Mouse (Mus musculus): ENCODE data around the gene Vrk1. TPM values are rescaled to one million over a fixed set of nuclear protein-coding genes. Genes with fewer than 3 reads are reported as not detected.
A peak's percentile ranks its signal among the peaks of the same experiment; 100 is the strongest.

Vrk1 gene
- polyA plus RNA-seq, 1 experiment from 2014 or later: 110 TPM

GRCm38 (mm10) chr12:106008348-106009050, 1.5 kb upstream of the Vrk1 start:
- Histone ChIP-seq H3K36me3 (peaks cover under 1% of the 10 kb centered on the region; the same call in 1 of the 2 replicates), H3K9me3 (replicated peaks) (no peaks in the 10 kb centered on the region), H3K4me1 (peaks cover 22% of the 10 kb centered on the region), H3K27me3 (ENCODE audit: low read depth, poor library complexity, severe bottlenecking) (no peaks in the 10 kb centered on the region), H3K27ac (replicated peaks) (no peak overlapping the region), H3K4me3 (no peak overlapping the region)
- no peak for DNase-seq (ENCODE audit: low spot score)
- WGBS: 94% methylated on average over 22 of the region's 22 CpGs

GRCm38 (mm10) chr12:106009122-106009870, 732 bp upstream of the Vrk1 start:
- H3K27ac ChIP-seq (replicated peaks): peak overlapping the region; percentile 91

DNA sequence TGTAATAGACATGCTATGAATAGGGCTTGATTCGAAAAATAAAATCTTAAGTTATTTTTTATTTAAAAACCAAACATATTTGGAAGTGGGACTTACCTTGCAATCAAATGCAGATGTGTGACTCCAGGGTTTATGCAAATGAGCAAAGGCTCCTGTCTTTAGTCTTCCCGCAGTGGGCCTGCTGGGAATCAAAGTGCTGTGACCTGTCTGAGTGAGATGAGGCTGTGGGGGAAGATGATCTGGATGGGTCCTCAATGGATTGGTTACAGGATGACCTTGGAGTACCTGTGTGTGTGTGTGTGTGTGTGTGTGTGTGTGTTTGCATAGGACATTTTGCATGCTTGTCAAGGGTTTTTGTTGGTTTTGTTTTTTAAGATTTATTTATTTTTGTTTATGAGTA, 2.1 kb downstream of the Vrk1 start:
- no peak overlapping the region for H3K27ac ChIP-seq (replicated peaks)
- no peaks in the 10 kb centered on the region for H3K9me3 ChIP-seq (replicated peaks)
- 74% methylated on average over 2 of the region's 2 CpGs for WGBS
- H3K36me3 ChIP-seq: peaks cover 9% of the 10 kb centered on the region; the same call in 1 of the 2 replicates
- H3K4me3 ChIP-seq: no peak overlapping the region
- no peaks in the 10 kb centered on the region for H3K27me3 ChIP-seq (ENCODE audit: low read depth, poor library complexity, severe bottlenecking)
- peaks cover 22% of the 10 kb centered on the region for H3K4me1 ChIP-seq
- no peak for DNase-seq (ENCODE audit: low spot score)

More at GRCm38 (mm10) chr12:106009122-106009870, 732 bp upstream of the Vrk1 start:
- Histone ChIP-seq H3K36me3 (peaks cover 9% of the 10 kb centered on the region; the same call in 1 of the 2 replicates), H3K4me1 (peaks cover 22% of the 10 kb centered on the region), H3K4me3 (peak overlapping the region; percentile 83), H3K27me3 (ENCODE audit: low read depth, poor library complexity, severe bottlenecking) (no peaks in the 10 kb centered on the region), H3K9me3 (replicated peaks) (no peaks in the 10 kb centered on the region)
- 85% methylated on average over 12 of the region's 12 CpGs for WGBS
- no peak for DNase-seq (ENCODE audit: low spot score)

DNA sequence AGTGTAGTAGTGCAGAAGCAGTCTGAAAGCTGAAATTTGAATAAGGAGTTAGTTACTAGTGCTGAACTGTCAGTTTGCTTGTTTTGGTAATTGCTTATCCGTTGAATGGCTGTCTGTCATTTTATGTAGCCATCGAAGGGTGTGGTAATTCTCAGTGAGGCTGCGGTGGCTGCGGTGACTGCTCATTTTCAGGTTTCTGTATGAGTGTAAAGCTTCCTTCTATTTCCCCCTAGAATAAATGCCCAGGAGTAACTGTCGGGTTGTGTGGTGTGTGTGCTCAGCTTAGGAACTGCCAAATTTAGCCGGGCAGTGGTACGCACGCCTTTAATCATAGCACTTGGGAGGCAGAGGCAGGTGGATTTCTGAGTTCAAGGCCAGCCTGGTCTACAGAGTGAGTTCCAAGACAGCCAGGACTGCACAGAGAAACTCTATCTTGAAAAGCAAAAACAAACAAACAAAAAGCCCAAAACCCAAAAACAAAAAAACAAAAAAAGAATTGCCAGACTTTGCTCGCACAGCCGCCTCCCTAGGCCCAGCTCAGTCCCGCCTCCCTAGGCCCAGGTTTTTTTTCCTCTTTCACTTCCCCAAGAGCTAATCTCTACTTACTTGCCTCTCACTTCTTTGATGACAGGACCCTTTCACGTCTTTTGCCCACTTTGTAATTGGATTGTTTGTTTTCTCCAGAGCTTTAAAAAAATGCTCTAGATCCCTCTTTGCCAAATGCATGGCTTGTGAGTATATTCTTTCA, 6.4 kb downstream of the Vrk1 start:
- no peak overlapping the region for H3K27ac ChIP-seq (replicated peaks)
- H3K4me3 ChIP-seq: no peak overlapping the region
- peaks cover 9% of the 10 kb centered on the region; the same call in 1 of the 2 replicates for H3K36me3 ChIP-seq
- peaks cover 12% of the 10 kb centered on the region for H3K4me1 ChIP-seq
- DNase-seq (ENCODE audit: low spot score): no peak
- H3K9me3 ChIP-seq (replicated peaks): no peaks in the 10 kb centered on the region
- WGBS: 87% methylated on average over 12 of the region's 12 CpGs
- no peaks in the 10 kb centered on the region for H3K27me3 ChIP-seq (ENCODE audit: low read depth, poor library complexity, severe bottlenecking)

DNA sequence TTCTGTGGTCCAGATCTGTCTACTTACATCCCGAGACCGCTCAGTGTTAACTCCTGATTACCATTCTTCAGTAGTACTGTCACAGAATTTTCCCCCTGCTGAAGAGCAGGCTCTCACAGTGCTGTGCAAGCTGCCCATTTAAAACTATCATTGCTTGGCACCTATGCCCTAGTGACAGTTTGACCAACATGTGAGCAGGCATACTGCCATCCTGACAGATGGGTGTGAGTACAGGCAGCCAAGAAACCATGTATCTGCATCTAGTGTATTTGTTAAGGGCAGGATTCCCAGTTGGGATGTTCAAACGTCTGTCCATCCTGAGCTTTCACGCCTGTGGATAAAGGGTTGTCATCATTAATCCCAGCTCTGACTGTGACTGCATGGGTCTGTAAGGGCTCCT, 10.0 kb downstream of the Vrk1 start:
- Histone ChIP-seq H3K27me3 (ENCODE audit: low read depth, poor library complexity, severe bottlenecking) (no peaks in the 10 kb centered on the region), H3K4me3 (no peak overlapping the region), H3K27ac (replicated peaks) (no peak overlapping the region), H3K36me3 (peaks cover 10% of the 10 kb centered on the region), H3K4me1 (no peaks in the 10 kb centered on the region), H3K9me3 (replicated peaks) (no peaks in the 10 kb centered on the region)
- 88% methylated on average over 4 of the region's 4 CpGs for WGBS
- no peak for DNase-seq (ENCODE audit: low spot score)

DNA sequence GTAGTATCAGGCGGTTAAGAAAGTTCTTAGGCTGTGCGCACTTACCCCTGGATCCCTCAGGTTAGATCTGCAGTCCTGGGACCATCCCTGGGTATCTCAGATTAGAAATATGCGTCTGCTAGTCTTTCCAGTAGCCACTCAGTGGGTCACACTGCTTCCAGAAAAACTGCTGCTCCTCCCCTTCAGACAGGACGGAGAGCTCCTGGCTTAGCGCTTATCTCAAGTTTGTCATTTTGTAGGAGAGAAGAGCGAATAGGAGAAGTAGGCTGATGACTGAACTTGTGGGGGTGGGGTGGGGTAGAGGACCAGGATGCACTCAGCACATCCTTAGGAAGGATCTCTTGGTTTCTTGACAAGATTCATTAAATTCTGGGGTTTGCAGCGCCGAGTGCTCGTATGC, 13.6 kb downstream of the Vrk1 start:
- Histone ChIP-seq H3K9me3 (replicated peaks) (no peaks in the 10 kb centered on the region; the same call in 1 of the 2 replicates), H3K4me3 (no peak overlapping the region), H3K27me3 (ENCODE audit: low read depth, poor library complexity, severe bottlenecking) (no peaks in the 10 kb centered on the region), H3K36me3 (peaks cover 38% of the 10 kb centered on the region), H3K4me1 (no peaks in the 10 kb centered on the region), H3K27ac (replicated peaks) (no peak overlapping the region)
- 94% methylated on average over 9 of the region's 9 CpGs for WGBS
- no peak for DNase-seq (ENCODE audit: low spot score)

- no peaks in the 10 kb centered on the region for H3K4me1 ChIP-seq
- H3K4me3 ChIP-seq: no peak overlapping the region
- H3K27ac ChIP-seq (replicated peaks): no peak overlapping the region
- no peaks in the 10 kb centered on the region; the same call in 1 of the 2 replicates for H3K9me3 ChIP-seq (replicated peaks)
- no peak for DNase-seq (ENCODE audit: low spot score)
- 81% methylated on average over 6 of the region's 6 CpGs for WGBS
- peaks cover 45% of the 10 kb centered on the region for H3K36me3 ChIP-seq
- H3K27me3 ChIP-seq (ENCODE audit: low read depth, poor library complexity, severe bottlenecking): no peaks in the 10 kb centered on the region
Observed at GRCm38 (mm10) chr12:106025416-106025815, 15.4 kb downstream of the Vrk1 start.

DNA sequence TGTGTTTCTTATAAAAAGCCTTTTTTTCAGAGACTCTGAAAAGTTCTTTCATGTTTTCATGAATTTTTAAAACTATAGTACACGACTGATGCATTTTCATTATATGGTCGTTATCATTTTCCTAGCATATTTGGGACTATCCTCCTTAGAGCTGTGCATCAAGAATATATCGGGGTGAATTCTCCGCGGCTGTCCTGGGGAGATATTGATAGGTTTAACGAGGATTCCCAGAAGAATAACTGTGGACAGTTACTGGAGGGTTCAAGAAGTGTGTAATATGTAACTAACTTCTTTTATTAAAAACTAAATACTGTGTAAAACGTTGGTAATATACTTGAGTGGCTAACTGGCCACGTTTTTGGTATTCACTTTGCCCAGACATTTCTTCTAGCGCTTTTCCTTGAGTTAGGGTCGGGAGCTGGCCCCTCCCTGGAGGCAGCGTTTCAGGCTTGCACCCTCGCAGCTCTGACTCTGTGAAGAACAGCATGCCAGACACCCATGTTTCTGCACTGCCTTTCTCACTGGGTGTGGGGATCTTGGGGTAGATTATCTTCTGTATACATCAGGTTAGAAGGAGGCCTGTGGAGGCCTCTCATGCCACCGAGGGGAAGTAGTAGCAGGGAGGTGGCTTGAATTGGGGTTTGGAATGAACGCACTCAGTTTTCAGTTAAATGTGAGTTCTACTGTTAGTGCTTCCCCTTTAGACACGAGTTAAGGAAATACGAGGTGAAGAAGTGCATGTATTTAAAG, 16.5 kb downstream of the Vrk1 start:
- H3K36me3 ChIP-seq: peaks cover 45% of the 10 kb centered on the region
- H3K4me3 ChIP-seq: no peak overlapping the region
- H3K27ac ChIP-seq (replicated peaks): no peak overlapping the region
- H3K4me1 ChIP-seq: no peaks in the 10 kb centered on the region
- 91% methylated on average over 16 of the region's 16 CpGs for WGBS
- no peaks in the 10 kb centered on the region for H3K27me3 ChIP-seq (ENCODE audit: low read depth, poor library complexity, severe bottlenecking)
- H3K9me3 ChIP-seq (replicated peaks): no peaks in the 10 kb centered on the region; the same call in 1 of the 2 replicates
- DNase-seq (ENCODE audit: low spot score): no peak

GRCm38 (mm10) chr12:106027372-106027771, 17.3 kb downstream of the Vrk1 start:
- Histone ChIP-seq H3K4me3 (no peak overlapping the region), H3K27me3 (ENCODE audit: low read depth, poor library complexity, severe bottlenecking) (no peaks in the 10 kb centered on the region), H3K27ac (replicated peaks) (no peak overlapping the region), H3K36me3 (peaks cover 45% of the 10 kb centered on the region), H3K4me1 (no peaks in the 10 kb centered on the region), H3K9me3 (replicated peaks) (no peaks in the 10 kb centered on the region; the same call in 1 of the 2 replicates)
- WGBS: 92% methylated on average over 5 of the region's 5 CpGs
- DNase-seq (ENCODE audit: low spot score): no peak

DNA sequence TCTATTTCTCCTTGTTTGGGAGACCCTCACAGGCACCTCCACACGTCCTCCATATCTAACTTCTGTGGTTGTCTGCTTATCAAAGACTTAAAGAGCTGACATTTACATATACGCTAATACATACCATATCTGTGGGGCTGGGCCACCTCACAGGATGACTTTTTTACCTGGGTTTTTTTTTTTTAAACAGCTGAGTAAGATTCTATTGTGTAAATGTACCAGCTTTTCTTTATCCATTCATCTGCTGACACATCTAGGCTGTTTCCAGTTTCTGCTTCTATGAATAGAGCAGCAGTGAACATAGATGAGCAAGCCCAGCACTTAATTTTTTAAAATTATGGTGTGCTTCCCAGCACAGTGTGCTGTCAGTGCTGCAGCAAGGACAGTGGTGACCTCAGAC, 19.6 kb downstream of the Vrk1 start:
- Histone ChIP-seq H3K4me1 (no peaks in the 10 kb centered on the region), H3K27me3 (ENCODE audit: low read depth, poor library complexity, severe bottlenecking) (no peaks in the 10 kb centered on the region), H3K27ac (replicated peaks) (no peak overlapping the region), H3K9me3 (replicated peaks) (no peaks in the 10 kb centered on the region; the same call in 1 of the 2 replicates), H3K4me3 (no peak overlapping the region), H3K36me3 (peaks cover 39% of the 10 kb centered on the region)
- WGBS: 82% methylated on average over 2 of the region's 2 CpGs
- no peak for DNase-seq (ENCODE audit: low spot score)

DNA sequence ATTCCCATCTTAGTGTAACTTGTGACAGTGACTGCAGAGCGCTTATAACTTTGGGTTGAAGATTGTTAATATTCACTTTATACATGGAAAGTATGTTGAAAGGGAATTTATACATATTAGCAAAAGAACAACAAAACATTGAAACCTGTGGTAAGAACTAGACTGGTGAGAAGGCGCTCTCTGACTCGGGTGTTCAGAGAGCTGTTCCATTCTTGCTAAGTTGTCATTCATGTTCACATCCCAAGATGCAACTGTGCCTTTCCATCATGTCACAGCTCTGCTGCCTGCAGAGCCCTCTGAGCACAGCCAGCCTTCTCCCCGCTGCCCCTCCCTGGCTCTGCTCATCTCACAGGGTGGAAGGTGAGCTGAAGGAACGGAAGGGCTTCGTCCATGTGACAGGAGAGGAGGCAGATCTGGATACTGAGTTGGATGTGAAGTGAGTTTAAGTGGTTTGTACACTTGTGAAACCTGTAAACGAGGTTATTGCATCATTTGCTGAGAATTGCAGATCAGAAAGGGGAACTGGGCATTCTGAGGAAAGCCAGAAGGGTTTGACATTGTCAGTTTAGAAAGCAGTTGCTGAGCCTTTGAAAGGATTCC, 20.2 kb downstream of the Vrk1 start:
- Histone ChIP-seq H3K27me3 (ENCODE audit: low read depth, poor library complexity, severe bottlenecking) (no peaks in the 10 kb centered on the region), H3K27ac (replicated peaks) (no peak overlapping the region), H3K9me3 (replicated peaks) (no peaks in the 10 kb centered on the region; the same call in 1 of the 2 replicates), H3K4me1 (no peaks in the 10 kb centered on the region), H3K36me3 (peaks cover 34% of the 10 kb centered on the region), H3K4me3 (no peak overlapping the region)
- DNase-seq (ENCODE audit: low spot score): no peak
- WGBS: 90% methylated on average over 7 of the region's 7 CpGs

DNA sequence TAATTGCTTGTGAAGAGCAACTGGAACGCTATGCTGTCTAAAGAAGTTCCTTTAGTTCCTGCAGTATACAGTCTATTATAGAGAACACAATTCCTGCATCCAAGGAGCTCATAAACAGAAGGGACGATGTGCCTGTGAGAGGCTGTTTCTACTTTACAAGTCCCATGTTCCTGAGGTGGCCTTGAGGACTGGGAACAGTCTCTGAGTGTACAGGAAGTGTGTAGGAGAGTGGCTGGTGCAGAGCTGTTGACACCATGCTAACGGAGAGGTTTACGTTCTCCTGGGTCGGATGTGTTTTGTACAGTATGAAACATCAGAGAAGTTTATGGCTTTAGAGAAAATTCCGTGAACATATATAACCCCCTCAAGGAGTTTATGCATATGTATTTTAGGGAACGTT, 20.8 kb downstream of the Vrk1 start:
- Histone ChIP-seq H3K4me1 (no peaks in the 10 kb centered on the region), H3K27ac (replicated peaks) (no peak overlapping the region), H3K36me3 (peaks cover 29% of the 10 kb centered on the region), H3K9me3 (replicated peaks) (no peaks in the 10 kb centered on the region; the same call in 1 of the 2 replicates), H3K4me3 (no peak overlapping the region), H3K27me3 (ENCODE audit: low read depth, poor library complexity, severe bottlenecking) (no peaks in the 10 kb centered on the region)
- 95% methylated on average over 7 of the region's 7 CpGs for WGBS
- DNase-seq (ENCODE audit: low spot score): no peak
